Mouse (Mus musculus) neural tube, embryonic 14.5 days (tissue): ENCODE results near the gene Ccnb3. TPM values are rescaled to one million over a fixed set of nuclear protein-coding genes. Genes with fewer than 3 reads are reported as not detected.

ENCODE experiments used
- ATAC-seq: fragments of 200-750 bp; cut with Nextera tagmentation; 2 replicates; pipeline ENCODE4 v1.8.0; 2017; ENCODE audit warnings: low read depth, mild to moderate bottlenecking, moderate TSS enrichment, moderate library complexity
- H3K27ac ChIP-seq: fragments of 300-500 bp; sonication (generic); 2 replicates; pipeline ENCODE4 v1.5.1; 2014; ENCODE audit warnings: low read depth, mild to moderate bottlenecking, control low read depth, low read length, moderate library complexity, mixed read lengths
- H3K27me3 ChIP-seq: fragments of 300-500 bp; sonication (generic); 2 replicates; pipeline ENCODE4 v1.6.1; 2014; ENCODE audit warnings: low read length; ENCODE audit not compliant: control insufficient read depth, insufficient read depth
- H3K36me3 ChIP-seq: fragments of 300-500 bp; sonication (generic); 2 replicates; pipeline ENCODE4 v1.6.1; 2014; ENCODE audit warnings: low read length, mixed read lengths; ENCODE audit not compliant: control insufficient read depth, insufficient read depth
- H3K4me1 ChIP-seq: fragments of 300-500 bp; sonication (generic); 2 replicates; pipeline ENCODE4 v1.6.1; 2014; ENCODE audit warnings: low read length; ENCODE audit not compliant: control insufficient read depth, insufficient read depth
- H3K4me2 ChIP-seq: fragments of 300-500 bp; sonication (generic); 2 replicates; pipeline ENCODE4 v1.6.1; 2014; ENCODE audit warnings: mild to moderate bottlenecking, low read depth, low read length, control low read depth
- H3K4me3 ChIP-seq: fragments of 300-500 bp; sonication (generic); 2 replicates; pipeline ENCODE4 v1.5.1; 2014; ENCODE audit warnings: low read depth, low read length, control low read depth, mixed read lengths
- H3K9ac ChIP-seq: fragments of 300-500 bp; sonication (generic); replicated peaks from 2 replicates; pipeline ENCODE4 v1.6.1; 2014; ENCODE audit warnings: low read depth, mild to moderate bottlenecking, control low read depth, low read length, mixed read lengths
- H3K9me3 ChIP-seq: fragments of 300-500 bp; sonication (generic); 2 replicates; pipeline ENCODE4 v1.6.1; 2016; ENCODE audit warnings: low read length; ENCODE audit not compliant: control insufficient read depth
- WGBS: fragments of 180-500 bp; shearing (Covaris S2); extraction: QIAGEN DNeasy Blood & Tissue Kit; methylation state at CpG from one replicate; pipeline ENCODE4 v1.1.7; 2014; 5-methylcytosine and 5-hydroxymethylcytosine counted together
- polyA plus RNA-seq: library from polyadenylated mRNA; unstranded; fragments of >200 nt; fragmentation: Nextera tagmentation; extraction: Ambion mirVana; gene quantifications from 2 replicates; pipeline ENCODE4 v1.2.1, GENCODE M21; 2014

The Ccnb3 gene
- polyA plus RNA-seq: not detected in 2 replicates

DNA sequence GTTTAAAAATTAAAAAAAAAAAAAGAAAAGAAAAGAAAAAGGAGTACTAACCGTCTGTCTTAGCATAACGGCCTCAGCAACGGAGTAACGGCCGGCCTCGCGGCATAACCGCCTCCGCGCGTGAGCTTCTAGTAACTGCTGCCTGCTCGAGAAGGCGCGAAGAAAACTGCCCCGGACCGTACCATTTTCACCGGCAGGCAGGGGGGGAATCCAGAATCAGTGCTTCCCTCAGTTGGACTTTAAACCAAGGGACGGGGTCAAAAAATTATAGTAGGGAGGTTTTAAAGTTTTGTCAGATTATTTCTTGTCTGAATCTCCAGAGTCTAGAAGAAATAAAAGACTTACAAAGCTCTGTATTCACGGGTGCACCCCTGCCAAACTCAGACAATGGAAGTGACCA, at the start of gene Ccnb3:
Gene Ccnb3 (minus strand): TSS at position 101 of the 400 bp plus-strand sequence.
- H3K4me1 ChIP-seq: no peaks in the 10 kb centered on the region
- no peaks in the 10 kb centered on the region for H3K36me3 ChIP-seq
- no peak within 1 kb of the TSS for H3K4me3 ChIP-seq
- no peak for ATAC-seq
- no peak within 1 kb of the TSS for H3K4me2 ChIP-seq
- H3K9ac ChIP-seq: no peak within 1 kb of the TSS
- H3K27ac ChIP-seq: no peak within 1 kb of the TSS
- H3K9me3 ChIP-seq: no peaks in the 10 kb centered on the region
- H3K27me3 ChIP-seq: no peaks in the 10 kb centered on the region
- 94% methylated on average over 19 of the region's 19 CpGs for WGBS

DNA sequence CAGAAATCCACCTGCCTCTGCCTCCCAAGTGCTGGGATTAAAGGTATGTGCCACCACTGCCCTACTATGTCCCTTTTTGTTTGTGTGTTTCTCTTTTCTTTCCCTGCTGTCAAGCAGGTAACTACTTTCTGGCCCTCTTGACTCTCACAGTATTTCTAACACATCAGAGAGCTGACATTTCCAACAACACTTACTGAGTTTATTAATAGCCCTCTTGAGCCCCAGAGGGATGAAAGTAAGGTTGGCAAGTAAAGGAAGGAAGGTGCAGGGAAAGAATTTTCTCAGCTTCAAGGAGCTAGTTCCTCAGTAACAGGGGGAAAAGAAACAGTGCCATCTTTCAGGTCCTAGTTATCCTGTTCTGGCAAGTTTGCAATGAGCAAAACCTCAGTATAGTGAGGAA, 48.9 kb upstream of the Ccnb3 start:
- Histone ChIP-seq H3K27me3 (no peaks in the 10 kb centered on the region), H3K4me1 (no peaks in the 10 kb centered on the region), H3K36me3 (no peaks in the 10 kb centered on the region), H3K9me3 (no peaks in the 10 kb centered on the region), H3K4me3 (no peak overlapping the region), H3K4me2 (no peak overlapping the region), H3K9ac (no peak overlapping the region), H3K27ac (no peak overlapping the region)
- no peak for ATAC-seq

DNA sequence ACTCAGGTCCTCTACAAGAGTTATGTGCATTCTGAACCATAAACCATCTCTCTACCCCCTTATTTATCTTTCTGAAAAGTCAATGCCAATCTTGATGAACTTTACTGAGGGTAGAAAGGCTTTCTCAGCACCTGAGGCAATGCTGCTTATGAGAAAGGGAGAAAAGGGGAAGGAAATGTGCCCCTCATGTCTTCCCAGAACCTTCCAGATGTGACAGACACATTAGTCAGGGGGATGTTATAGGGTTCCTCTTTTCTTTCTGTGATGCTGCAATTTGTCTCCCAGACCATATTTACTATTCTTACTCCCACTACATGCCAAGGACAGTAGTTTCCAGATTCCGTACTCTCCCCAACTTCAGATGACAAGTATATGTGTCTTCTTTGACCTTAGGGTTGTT, 44.5 kb upstream of the Ccnb3 start:
- no peak for ATAC-seq
- 86% methylated on average over 1 of the region's 1 CpGs for WGBS

DNA sequence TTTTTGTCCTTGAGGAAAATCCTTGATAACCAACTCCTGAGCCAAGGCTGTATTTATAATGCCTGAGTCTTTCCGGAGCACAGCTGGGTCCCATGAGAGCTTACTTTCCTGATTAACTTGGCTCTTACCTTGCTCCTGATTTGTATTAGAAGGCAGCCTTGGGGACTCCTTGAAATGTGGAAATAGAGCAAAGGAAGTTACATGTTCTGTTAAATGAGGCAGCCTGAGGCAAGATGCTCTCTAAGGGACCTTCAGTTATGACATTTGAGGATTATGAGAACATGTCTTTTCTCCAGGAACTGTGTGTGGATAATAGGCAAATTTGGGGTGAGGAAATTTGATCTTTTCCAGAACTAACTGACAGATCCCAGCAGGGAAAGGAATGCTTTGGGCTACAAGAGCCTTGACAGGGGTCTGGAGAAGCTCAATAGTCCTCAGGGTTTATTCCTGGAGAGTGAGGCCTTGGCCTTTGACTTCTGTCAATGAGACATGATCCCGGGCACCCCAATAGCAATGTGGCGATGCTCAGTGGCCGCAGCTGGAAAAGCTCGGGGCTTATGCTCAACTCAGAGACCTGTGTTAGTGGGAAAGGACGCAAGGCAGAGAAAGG, 38.5 kb upstream of the Ccnb3 start:
- ATAC-seq: no peak
- no peak overlapping the region for H3K9ac ChIP-seq
- no peak overlapping the region for H3K4me2 ChIP-seq
- H3K9me3 ChIP-seq: no peaks in the 10 kb centered on the region
- H3K4me3 ChIP-seq: no peak overlapping the region
- no peaks in the 10 kb centered on the region for H3K4me1 ChIP-seq
- H3K36me3 ChIP-seq: no peaks in the 10 kb centered on the region
- WGBS: 81% methylated on average over 6 of the region's 6 CpGs
- H3K27me3 ChIP-seq: no peaks in the 10 kb centered on the region
- H3K27ac ChIP-seq: no peak overlapping the region

More for the DNA sequence above, 44.5 kb upstream of the Ccnb3 start:
- H3K4me3 ChIP-seq: no peak overlapping the region
- no peaks in the 10 kb centered on the region for H3K9me3 ChIP-seq
- no peak overlapping the region for H3K27ac ChIP-seq
- no peaks in the 10 kb centered on the region for H3K36me3 ChIP-seq
- no peak overlapping the region for H3K9ac ChIP-seq
- H3K4me2 ChIP-seq: no peak overlapping the region
- no peaks in the 10 kb centered on the region for H3K27me3 ChIP-seq
- no peaks in the 10 kb centered on the region for H3K4me1 ChIP-seq

DNA sequence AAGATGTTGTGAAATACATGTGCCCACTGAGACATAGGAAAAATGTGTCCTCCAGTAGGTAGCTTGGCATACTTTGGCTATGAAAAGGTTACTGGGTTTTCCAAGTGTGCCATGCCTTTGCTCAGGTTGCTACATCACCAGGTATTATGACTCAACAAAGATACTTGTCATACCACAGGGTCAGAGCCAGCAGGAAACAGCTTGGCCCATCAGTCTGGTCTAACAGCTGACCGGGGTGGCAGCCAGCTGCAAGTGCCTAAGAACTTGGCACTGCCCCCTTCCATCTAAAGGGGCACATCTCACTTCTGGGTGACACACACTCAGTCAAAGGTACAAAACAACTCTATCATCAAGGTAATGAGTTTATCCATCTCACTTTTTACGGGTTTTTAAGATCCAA, 26.6 kb upstream of the Ccnb3 start:
- 89% methylated on average over 2 of the region's 2 CpGs for WGBS
- H3K4me2 ChIP-seq: no peak overlapping the region
- no peak overlapping the region for H3K27ac ChIP-seq
- no peaks in the 10 kb centered on the region for H3K27me3 ChIP-seq
- H3K4me1 ChIP-seq: no peaks in the 10 kb centered on the region
- H3K36me3 ChIP-seq: no peaks in the 10 kb centered on the region
- H3K9ac ChIP-seq: no peak overlapping the region
- H3K9me3 ChIP-seq: no peaks in the 10 kb centered on the region
- H3K4me3 ChIP-seq: no peak overlapping the region
- no peak for ATAC-seq

DNA sequence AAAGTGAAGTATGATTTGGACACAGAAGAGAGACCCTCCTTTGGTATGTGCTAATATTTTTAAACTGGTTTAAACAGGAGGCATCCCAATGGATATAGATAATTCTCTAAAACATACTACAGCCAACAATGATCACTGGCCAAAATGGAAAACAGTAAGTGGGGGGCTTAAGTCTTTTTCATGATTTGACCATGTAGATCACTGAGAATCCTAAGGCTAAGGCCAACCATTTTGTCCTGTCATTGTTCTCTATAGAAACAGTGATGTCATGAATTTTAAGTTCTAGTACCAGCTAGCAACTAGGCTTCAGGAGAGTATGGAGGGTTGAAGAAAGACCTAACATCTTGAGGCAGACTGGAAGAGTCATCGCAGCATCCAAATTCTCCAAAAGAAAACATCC, 25.8 kb upstream of the Ccnb3 start, which contains the start of gene Akap4:
Gene Akap4 (plus strand): TSS at position 301 of the 400 bp plus-strand sequence.
- Histone ChIP-seq H3K4me1 (no peaks in the 10 kb centered on the region), H3K4me3 (no peak within 1 kb of the TSS), H3K27me3 (no peaks in the 10 kb centered on the region), H3K27ac (no peak within 1 kb of the TSS), H3K36me3 (no peaks in the 10 kb centered on the region), H3K4me2 (no peak within 1 kb of the TSS), H3K9ac (no peak within 1 kb of the TSS), H3K9me3 (no peaks in the 10 kb centered on the region)
- WGBS: 96% methylated on average over 1 of the region's 1 CpGs
- ATAC-seq: no peak

DNA sequence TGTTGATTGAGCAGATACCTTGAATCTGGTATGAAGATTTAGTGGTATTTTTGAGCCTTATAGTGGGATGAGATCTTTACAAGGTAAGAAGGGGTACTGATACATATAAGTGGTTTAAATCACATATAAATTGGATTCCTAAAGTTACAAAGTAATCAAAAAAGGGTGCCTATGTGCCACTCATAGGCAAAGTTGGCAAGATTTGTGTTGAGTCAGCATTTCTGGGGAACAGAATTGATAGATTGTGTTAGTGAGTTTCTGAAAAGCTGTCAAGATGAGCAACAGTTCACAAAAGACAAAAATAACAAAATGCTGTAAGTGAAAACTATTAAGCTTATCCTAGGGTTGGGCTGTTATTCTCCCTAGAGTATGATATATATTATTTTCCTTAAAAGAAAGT, 22.7 kb upstream of the Ccnb3 start:
- Histone ChIP-seq H3K27me3 (no peaks in the 10 kb centered on the region), H3K27ac (no peak overlapping the region), H3K9me3 (no peaks in the 10 kb centered on the region), H3K4me3 (no peak overlapping the region), H3K4me1 (no peaks in the 10 kb centered on the region), H3K4me2 (no peak overlapping the region), H3K9ac (no peak overlapping the region), H3K36me3 (no peaks in the 10 kb centered on the region)
- ATAC-seq: no peak

DNA sequence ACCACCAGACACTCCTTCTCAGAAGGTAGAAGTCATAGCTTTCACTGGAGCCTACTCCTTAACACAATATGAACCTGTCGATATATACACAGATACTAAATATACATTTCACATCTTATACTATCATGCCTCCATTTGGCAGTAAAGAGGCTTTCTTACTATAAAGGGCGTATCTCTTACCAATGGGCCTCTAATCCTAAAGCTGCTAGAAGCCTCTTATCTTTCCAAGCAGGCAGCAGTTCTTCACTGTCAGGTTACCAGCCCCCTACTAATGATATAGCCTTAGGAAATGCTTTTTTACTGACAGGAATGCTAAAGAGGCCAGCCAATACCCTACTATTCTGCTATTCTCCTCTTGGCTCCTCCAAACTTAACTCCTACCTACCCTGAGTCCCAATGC, 16.2 kb upstream of the Ccnb3 start:
- no peaks in the 10 kb centered on the region for H3K9me3 ChIP-seq
- H3K27me3 ChIP-seq: no peaks in the 10 kb centered on the region
- no peaks in the 10 kb centered on the region for H3K36me3 ChIP-seq
- H3K4me2 ChIP-seq: no peak overlapping the region
- no peak overlapping the region for H3K4me3 ChIP-seq
- 89% methylated on average over 2 of the region's 2 CpGs for WGBS
- no peak overlapping the region for H3K27ac ChIP-seq
- H3K9ac ChIP-seq: no peak overlapping the region
- no peak for ATAC-seq
- no peaks in the 10 kb centered on the region for H3K4me1 ChIP-seq

DNA sequence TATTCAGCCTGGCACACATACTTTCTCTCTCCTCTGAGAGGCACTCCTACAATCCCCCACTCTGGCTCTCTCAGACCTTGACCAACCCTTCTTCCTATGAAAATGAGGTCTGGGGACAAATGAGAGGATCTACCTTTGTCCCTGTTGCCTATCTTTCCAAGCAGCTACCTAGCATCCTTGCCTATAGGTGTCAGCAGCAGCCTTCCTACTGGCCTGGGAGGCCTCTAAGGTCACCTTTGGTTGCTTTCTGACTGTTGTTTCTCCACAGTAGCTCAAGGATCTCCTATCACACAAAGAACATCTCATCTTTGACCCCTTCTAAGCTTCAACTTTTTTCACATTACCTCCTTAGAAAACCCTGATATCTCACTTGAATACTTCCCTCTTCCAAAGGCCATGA, 15.6 kb upstream of the Ccnb3 start:
- Histone ChIP-seq H3K9me3 (no peaks in the 10 kb centered on the region), H3K9ac (no peak overlapping the region), H3K4me1 (no peaks in the 10 kb centered on the region), H3K27me3 (no peaks in the 10 kb centered on the region), H3K27ac (no peak overlapping the region), H3K4me3 (no peak overlapping the region), H3K4me2 (no peak overlapping the region), H3K36me3 (no peaks in the 10 kb centered on the region)
- ATAC-seq: no peak
